Mouse (Mus musculus) G1E (cell line): ENCODE results near the gene Cntd1. TPM values are rescaled to one million over a fixed set of nuclear protein-coding genes. Genes with fewer than 3 reads are reported as not detected.

ENCODE experiments used
- ATAC-seq: 2 replicates; pipeline ENCODE4 v1.8.0; 2016; ENCODE audit warnings: mild to moderate bottlenecking; ENCODE audit not compliant: insufficient number of reproducible peaks, poor library complexity, low FRiP score, severe bottlenecking; ENCODE audit errors: extremely low read depth
- DNase-seq: peaks from one replicate; pipeline ENCODE4 v3.0.0; 2012; ENCODE audit warnings: low spot score
- H3K27me3 ChIP-seq: 2 replicates; pipeline ENCODE4 v1.6.1; 2012; ENCODE audit warnings: mild to moderate bottlenecking, low read length, inconsistent platforms; ENCODE audit not compliant: insufficient read depth
- H3K36me3 ChIP-seq: replicated peaks from 2 replicates; pipeline ENCODE3; 2012; ENCODE audit warnings: mild to moderate bottlenecking, inconsistent platforms
- H3K4me1 ChIP-seq: 2 replicates; pipeline ENCODE4 v1.6.1; 2012; ENCODE audit warnings: low read depth, low read length, inconsistent platforms, mixed read lengths; ENCODE audit not compliant: insufficient read depth
- H3K4me3 ChIP-seq: 2 replicates; pipeline ENCODE4 v1.5.1; 2012; ENCODE audit warnings: low read depth, mild to moderate bottlenecking, inconsistent platforms, low read length, moderate library complexity, mixed read lengths
- H3K9me3 ChIP-seq: replicated peaks from 2 replicates; pipeline ENCODE4 v1.6.1; 2012; ENCODE audit warnings: inconsistent platforms
- CTCF ChIP-seq: IDR thresholded peaks from 2 replicates; pipeline ENCODE4 v1.5.1; 2012; ENCODE audit warnings: low read depth, low read length, inconsistent platforms, mixed read lengths
- GATA1 ChIP-seq: IDR thresholded peaks from 2 replicates; pipeline ENCODE4 v1.6.1; 2012; ENCODE audit warnings: borderline replicate concordance, low read length, inconsistent platforms, mixed read lengths
- GATA2 ChIP-seq: IDR thresholded peaks from 2 replicates; pipeline ENCODE4 v1.6.1; 2012; ENCODE audit warnings: low read depth, low read length, inconsistent platforms, borderline replicate concordance
- POLR2AphosphoS5 ChIP-seq: IDR thresholded peaks from 2 replicates; pipeline ENCODE4 v1.6.1; 2012; ENCODE audit warnings: low read depth, low read length, inconsistent platforms; ENCODE audit not compliant: insufficient replicate concordance
- TAL1 ChIP-seq: conservative IDR thresholded peaks from 2 replicates; pipeline ENCODE4 v1.6.1; 2012; ENCODE audit warnings: low read depth, low read length, inconsistent platforms, mixed read lengths
- polyA plus RNA-seq: library from polyadenylated mRNA; stranded (reverse); fragments of >175 nt; gene quantifications from 2 replicates; pipeline ENCODE4 v1.2.3, GENCODE M21; 2012
- total RNA-seq, 2 experiments: library from RNA; stranded (forward) in 1 of 2; stranded (reverse) in 1 of 2; fragments of 200-1000 nt in 1 of 2; fragments of >200 nt in 1 of 2; fragmentation: Nextera tagmentation in 1 of 2; gene quantifications; 2 replicates each; pipeline ENCODE4 v1.2.3; 2014 to 2017

The Cntd1 gene
- total and polyA plus RNA-seq, 3 experiments, result 0.02 to 1.5 (median 1.1) TPM

DNA sequence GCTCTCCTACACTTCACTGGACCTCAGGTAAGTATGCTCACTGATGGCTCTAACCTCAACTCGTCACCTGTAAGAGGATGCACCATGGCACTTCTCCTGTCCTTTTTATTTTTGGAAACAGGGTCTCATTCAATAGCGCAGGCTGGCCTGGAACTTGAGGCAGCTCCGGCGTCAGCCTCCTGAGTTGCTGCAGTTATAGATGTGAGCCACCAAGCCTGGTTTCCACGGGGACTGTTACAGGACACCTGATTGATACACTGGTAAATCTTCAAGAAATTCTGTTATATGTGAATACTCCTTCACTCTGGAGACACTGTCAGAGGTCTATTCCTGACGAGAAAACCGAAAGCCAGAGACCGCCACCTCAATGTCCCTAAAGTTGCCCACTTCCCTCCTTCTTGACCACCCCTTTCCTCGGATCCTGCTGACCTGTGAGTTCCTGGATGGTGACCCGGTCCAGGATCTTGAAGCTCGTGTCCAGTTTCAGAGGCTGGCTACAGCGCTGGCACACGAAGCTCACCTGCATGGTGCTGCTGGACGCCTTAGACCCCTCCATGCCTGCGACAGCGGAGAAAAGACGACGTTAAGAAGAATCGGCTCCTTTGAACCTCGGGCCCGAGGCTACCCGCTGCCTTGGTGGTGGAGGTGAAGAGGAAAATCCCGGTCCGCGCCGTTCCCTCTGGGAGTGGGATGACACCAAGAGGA, 22.6 kb downstream of the Cntd1 start:
- H3K36me3 ChIP-seq, result peaks cover 47% of the 10 kb centered on the region
- peaks cover 28% of the 10 kb centered on the region for H3K4me1 ChIP-seq
- ATAC-seq (no peak), DNase-seq (no peak)
- H3K4me3 ChIP-seq, result peak overlapping the region; percentile 83
- TF ChIP-seq CTCF (no peak), TAL1 (no peak), GATA2 (no peak), GATA1 (no peak), POLR2AphosphoS5 (no peak)
- H3K9me3 ChIP-seq, result no peaks in the 10 kb centered on the region
- H3K27me3 ChIP-seq, result no peaks in the 10 kb centered on the region

DNA sequence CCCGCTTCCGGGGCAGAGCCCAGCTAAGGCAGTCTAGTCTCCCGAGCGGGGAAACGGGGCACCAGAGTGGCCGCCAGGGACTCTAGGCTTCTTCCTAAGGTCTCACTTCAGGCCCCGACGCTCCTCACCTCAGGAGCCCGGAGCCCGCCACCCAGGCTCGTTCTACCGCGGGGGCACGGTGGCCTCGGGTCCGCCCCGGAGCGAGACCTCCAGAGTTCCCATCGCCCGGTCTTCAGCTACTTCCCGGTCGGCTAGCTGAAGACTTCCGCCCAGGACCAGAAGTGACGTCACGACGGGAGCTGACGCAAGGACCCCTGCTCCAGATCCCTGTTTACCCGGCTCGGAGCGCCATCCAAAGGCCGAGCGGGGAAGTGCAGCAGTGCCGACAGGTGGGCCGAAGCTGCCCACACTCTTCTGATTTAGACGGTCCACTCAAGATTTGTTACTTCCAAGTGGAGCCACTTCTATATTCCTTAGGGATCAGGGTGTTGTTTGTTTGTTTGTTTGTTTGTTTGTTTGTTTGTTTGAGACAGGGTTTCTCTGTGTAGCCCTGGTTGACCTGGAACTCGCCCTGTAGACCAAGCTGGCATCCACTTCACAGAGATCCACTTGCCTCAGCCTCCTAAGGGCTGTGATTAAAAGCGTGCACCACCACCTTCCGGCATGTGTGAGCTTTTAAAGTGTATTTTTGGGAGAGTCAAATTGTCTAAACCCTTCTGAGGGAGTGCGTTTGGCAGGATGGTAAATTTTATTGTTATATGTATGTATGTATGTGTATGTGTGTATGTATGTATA, 23.4 kb downstream of the Cntd1 start, which contains the start of gene Becn1:
Gene Becn1, minus strand, starts transcription at position 283 of the 795 bp plus-strand sequence.
- Histone ChIP-seq H3K36me3 (peaks cover 40% of the 10 kb centered on the region), H3K9me3 (no peaks in the 10 kb centered on the region), H3K4me1 (peaks cover 28% of the 10 kb centered on the region), H3K27me3 (no peaks in the 10 kb centered on the region), H3K4me3 (peak within 1 kb of the TSS; percentile 83)
- TF ChIP-seq CTCF, result peak; percentile 93
- TF ChIP-seq GATA1, result no peak
- no peak for TF ChIP-seq GATA2
- no peak for TF ChIP-seq POLR2AphosphoS5
- peak; percentile 93 for ATAC-seq
- peak; percentile 91 for DNase-seq

DNA sequence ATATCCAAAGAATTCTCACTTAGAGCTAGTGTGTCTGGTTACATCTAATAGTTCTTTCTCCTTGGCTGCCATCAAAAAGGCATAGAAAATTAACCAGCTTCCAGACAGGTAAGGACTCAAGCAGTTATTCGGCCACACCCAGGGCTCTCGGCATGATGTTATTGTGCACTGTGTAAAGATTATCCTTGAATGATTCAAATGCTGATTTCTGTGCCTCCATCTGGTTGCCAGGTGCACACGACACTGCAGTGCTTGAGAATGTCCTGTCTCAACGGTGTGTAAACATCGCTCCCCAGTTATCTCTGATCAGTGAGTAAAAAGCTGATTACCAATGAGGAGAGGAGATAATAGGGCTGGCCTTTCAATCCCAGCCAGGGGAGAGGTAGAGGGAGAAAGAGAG, 28.9 kb downstream of the Cntd1 start:
- H3K4me1 ChIP-seq, result peaks cover 9% of the 10 kb centered on the region; the same call in 1 of the 2 replicates
- no peaks in the 10 kb centered on the region for H3K9me3 ChIP-seq
- TF ChIP-seq GATA2, result no peak
- TF ChIP-seq POLR2AphosphoS5, result no peak
- no peak for TF ChIP-seq GATA1
- no peak for TF ChIP-seq CTCF
- no peak for TF ChIP-seq TAL1
- no peak overlapping the region for H3K4me3 ChIP-seq
- ATAC-seq, result no peak
- peaks cover 3% of the 10 kb centered on the region; the same call in 1 of the 2 replicates for H3K27me3 ChIP-seq
- H3K36me3 ChIP-seq, result no peaks in the 10 kb centered on the region
- no peak for DNase-seq

DNA sequence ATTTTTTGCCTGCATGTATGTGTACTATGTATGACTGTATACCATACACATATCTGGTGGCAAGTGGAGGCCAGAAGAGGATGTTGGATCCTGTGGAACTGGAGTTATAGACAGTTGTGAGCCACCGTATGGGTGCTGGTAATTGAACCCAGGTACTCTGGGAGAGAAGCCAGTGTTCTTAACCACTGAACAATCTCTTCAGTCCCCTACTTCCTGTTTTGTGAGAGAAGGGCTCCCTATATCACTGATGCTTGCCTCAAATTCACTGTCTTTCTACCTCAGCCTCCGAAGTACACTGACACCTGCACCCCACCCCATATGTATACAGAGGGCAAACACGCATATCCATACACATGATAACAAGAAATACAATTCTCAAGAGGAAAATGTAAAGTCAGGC, 32.3 kb downstream of the Cntd1 start:
- H3K36me3 ChIP-seq, result no peaks in the 10 kb centered on the region
- DNase-seq (no peak), ATAC-seq (no peak)
- H3K27me3 ChIP-seq, result peaks cover 3% of the 10 kb centered on the region; the same call in 1 of the 2 replicates
- peaks cover 18% of the 10 kb centered on the region for H3K4me1 ChIP-seq
- TF ChIP-seq GATA1 (no peak), GATA2 (no peak), POLR2AphosphoS5 (no peak), CTCF (no peak), TAL1 (no peak)
- no peaks in the 10 kb centered on the region for H3K9me3 ChIP-seq
- H3K4me3 ChIP-seq, result no peak overlapping the region

DNA sequence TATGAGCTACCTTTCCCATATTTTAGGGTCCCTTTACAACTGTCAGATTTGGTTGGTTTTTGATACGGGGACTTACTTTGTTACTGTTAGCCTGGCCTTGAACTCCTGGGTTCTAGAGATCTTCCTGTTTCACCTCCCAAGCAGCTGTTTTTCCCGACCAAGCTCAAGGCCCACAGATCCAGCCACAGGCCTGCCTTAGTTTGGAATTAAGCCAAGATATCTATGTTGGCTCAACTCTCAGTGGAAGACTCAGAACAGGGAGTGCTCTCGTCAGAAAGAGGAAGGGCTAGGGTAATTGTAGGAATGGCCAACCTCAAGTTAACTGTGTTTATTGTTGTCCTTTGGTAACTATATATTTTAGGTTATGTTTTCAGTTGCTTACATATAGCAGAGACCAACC, 33.3 kb downstream of the Cntd1 start:
- Histone ChIP-seq H3K4me3 (no peak overlapping the region), H3K4me1 (peaks cover 21% of the 10 kb centered on the region), H3K9me3 (no peaks in the 10 kb centered on the region), H3K36me3 (no peaks in the 10 kb centered on the region), H3K27me3 (peaks cover 3% of the 10 kb centered on the region; the same call in 1 of the 2 replicates)
- TF ChIP-seq TAL1 (no peak), GATA1 (no peak), CTCF (no peak), POLR2AphosphoS5 (no peak), GATA2 (no peak)
- DNase-seq (no peak), ATAC-seq (no peak)

DNA sequence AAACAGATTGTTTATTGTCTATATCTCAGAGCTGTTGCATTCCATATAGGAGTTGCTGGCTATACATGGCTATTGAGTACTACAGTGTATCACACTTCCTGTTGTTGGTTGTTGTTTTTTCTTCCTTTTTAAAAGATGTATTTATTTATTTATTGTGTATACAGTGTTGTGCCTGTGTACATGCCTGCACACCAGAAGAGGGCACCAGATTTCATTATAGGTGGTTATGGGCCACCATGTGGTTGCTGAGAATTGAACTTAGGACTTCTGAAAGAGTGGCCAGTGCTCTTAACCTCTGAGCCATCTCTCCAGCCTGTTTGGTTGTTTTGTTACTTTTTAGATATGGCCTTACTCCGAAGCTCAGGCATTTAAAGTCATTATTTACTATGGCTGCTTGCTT, 35.8 kb downstream of the Cntd1 start:
- Histone ChIP-seq H3K4me1 (peaks cover 34% of the 10 kb centered on the region), H3K4me3 (no peak overlapping the region), H3K36me3 (peaks cover 21% of the 10 kb centered on the region), H3K27me3 (no peaks in the 10 kb centered on the region), H3K9me3 (no peaks in the 10 kb centered on the region)
- TF ChIP-seq TAL1 (no peak), GATA1 (no peak), CTCF (no peak), GATA2 (no peak), POLR2AphosphoS5 (no peak)
- DNase-seq (no peak), ATAC-seq (no peak)
